Mouse (Mus musculus): ENCODE measurements at regions not wholly inside any gene's neighbourhood (a gene's known extent, or its start where the extent isn't known, plus 50 kb on each side); places are given as distances from the start of the nearest gene placed in this dataset.

DNA sequence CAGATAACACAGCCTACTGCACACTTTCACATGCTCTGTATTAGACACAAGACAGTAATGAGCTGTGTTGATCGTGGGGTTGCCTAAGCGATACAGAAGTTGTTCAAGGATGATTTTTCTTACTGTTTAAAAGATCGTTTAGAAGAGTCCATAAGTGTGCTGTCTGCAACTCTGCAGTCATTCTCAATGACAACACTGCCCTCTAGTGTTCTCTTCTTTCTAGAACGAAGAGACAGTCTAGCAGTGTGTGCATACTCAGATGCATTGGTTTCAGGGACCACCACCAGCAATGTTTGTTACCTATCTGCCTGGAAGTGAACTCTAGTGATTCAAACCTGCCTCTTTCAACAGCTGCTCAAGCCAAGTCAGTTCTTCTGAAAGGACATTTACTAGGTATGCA lies 130.7 kb upstream of the Kbtbd8 start:
- no peak overlapping the region for H3K27ac ChIP-seq (replicated peaks; ENCODE audit: low read depth, low read length)
- H3K4me3 ChIP-seq (ENCODE audit: insufficient read depth, low read depth, low read length): no peak overlapping the region
- no peaks in the 10 kb centered on the region for H3K4me1 ChIP-seq (ENCODE audit: control insufficient read depth, insufficient read depth, insufficient read length, low read length)

- Histone ChIP-seq H3K27ac (replicated peaks; ENCODE audit: low read depth, low read length) (no peak overlapping the region), H3K4me3 (ENCODE audit: insufficient read depth, low read depth, low read length) (no peak overlapping the region), H3K4me1 (ENCODE audit: control insufficient read depth, insufficient read depth, insufficient read length, low read length) (no peaks in the 10 kb centered on the region)
Observed at GRCm38 (mm10) chr6:94984411-94984895, 132.6 kb upstream of the Kbtbd8 start.

- Histone ChIP-seq H3K4me1 (ENCODE audit: control insufficient read depth, insufficient read depth, insufficient read length, low read length) (no peaks in the 10 kb centered on the region), H3K4me3 (ENCODE audit: insufficient read depth, low read depth, low read length) (no peak overlapping the region), H3K27ac (replicated peaks; ENCODE audit: low read depth, low read length) (no peak overlapping the region)
Observed at GRCm38 (mm10) chr6:94968683-94969082, 148.4 kb upstream of the Kbtbd8 start.

DNA sequence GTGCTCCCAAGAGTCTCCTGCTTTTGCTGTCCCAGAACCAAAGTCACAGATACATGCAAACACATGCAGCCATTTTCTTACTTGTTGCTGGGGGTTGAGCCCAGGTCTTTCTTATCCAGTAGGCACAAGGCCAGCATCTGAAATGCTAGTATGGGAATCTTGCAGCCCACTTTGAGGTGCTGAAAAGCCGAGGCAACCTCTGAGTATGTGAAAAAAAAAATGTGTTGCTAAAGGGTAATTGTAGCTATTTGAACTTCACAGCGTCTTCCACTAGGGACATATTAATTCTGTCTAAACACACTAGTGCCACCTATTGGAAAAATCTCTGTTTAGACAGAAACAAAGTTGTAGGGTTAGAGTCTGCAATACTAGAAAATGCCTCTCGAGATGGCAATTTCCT lies 150.1 kb upstream of the Kbtbd8 start:
- Histone ChIP-seq H3K4me1 (ENCODE audit: control insufficient read depth, insufficient read depth, insufficient read length, low read length) (no peaks in the 10 kb centered on the region), H3K27ac (replicated peaks; ENCODE audit: low read depth, low read length) (no peak overlapping the region), H3K4me3 (ENCODE audit: insufficient read depth, low read depth, low read length) (no peak overlapping the region)

GRCm38 (mm10) chr6:94963204-94963603 lies 153.8 kb upstream of the Kbtbd8 start:
- H3K4me3 ChIP-seq (ENCODE audit: insufficient read depth, low read depth, low read length): no peak overlapping the region
- no peak overlapping the region for H3K27ac ChIP-seq (replicated peaks; ENCODE audit: low read depth, low read length)

DNA sequence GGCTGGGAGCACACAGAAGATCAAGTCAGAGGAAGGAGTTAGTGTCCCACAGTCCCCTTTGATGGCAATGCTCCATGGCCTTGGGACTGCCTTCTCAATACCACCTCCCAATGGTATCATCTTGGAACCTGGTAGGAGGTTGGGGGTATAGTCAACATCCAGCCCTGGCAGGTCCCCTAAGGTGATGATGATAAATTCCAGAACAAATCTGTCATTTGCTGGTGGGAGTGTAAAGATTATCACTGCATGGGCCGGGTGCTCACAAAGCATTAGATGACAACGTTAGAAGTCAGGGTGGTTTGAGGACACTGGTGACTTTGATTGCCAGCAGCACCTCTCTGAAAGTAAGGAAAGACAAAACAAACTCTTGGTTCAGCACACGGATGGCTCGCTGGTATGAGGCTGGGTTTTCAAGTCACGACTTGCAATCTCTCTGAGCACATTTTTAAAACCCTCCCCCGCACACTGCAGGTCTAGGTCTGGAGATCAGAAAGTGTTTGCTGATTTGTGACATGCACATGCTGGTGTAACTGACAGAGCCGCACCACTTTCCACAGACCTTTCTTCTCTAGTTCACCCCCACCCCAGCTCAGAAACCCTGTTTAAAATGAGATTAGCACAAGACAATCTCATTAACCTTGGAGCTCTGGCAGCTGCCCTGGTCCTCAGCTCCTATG lies 154.5 kb upstream of the Kbtbd8 start:
- H3K27ac ChIP-seq (replicated peaks; ENCODE audit: low read depth, low read length): no peak overlapping the region
- H3K4me3 ChIP-seq (ENCODE audit: insufficient read depth, low read depth, low read length): no peak overlapping the region
- H3K4me1 ChIP-seq (ENCODE audit: control insufficient read depth, insufficient read depth, insufficient read length, low read length): no peaks in the 10 kb centered on the region

More at GRCm38 (mm10) chr6:94963204-94963603, 153.8 kb upstream of the Kbtbd8 start:
- no peaks in the 10 kb centered on the region for H3K4me1 ChIP-seq (ENCODE audit: control insufficient read depth, insufficient read depth, insufficient read length, low read length)

DNA sequence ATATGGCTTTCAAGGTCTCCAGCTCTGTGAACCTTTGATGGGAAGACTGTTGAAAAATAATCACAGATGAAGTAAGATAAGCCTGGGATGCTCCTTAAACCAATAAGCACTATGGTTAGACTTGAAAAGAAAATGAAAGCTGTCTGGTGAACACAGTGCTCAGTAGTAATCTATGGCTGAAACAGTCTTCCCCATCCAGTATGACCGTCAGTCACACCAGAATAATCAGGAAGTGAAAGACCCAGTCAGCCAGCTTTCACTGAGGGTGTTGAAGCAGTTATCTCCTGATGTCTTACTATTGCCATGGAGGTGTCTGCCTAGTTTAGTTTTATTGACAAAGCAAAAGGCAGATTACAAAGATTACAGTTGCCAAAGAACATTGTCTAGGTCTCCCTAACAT lies 155.2 kb upstream of the Kbtbd8 start:
- H3K27ac ChIP-seq (replicated peaks; ENCODE audit: low read depth, low read length): no peak overlapping the region
- H3K4me1 ChIP-seq (ENCODE audit: control insufficient read depth, insufficient read depth, insufficient read length, low read length): no peaks in the 10 kb centered on the region
- H3K4me3 ChIP-seq (ENCODE audit: insufficient read depth, low read depth, low read length): no peak overlapping the region

DNA sequence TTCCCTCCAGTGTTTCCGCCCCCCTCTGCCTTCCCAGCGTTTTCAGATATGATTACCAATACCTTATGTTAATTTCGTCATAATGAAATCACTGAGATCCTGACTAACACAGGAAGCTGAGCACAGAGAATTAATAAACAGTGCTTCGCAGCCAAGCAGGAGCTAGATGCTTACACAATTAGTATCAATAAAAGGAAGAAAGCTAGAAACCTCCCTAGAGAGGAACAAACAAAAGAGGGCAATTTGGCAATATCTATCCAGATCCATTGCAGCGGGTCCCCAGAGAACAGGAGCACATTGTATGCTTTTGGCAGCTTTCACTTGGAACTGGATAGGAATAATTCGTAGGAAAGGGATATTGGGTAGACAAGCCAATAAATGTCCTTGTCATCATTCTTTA lies 159.1 kb upstream of the Kbtbd8 start:
- Histone ChIP-seq H3K27ac (replicated peaks; ENCODE audit: low read depth, low read length) (no peak overlapping the region), H3K4me3 (ENCODE audit: insufficient read depth, low read depth, low read length) (no peak overlapping the region), H3K4me1 (ENCODE audit: control insufficient read depth, insufficient read depth, insufficient read length, low read length) (no peaks in the 10 kb centered on the region)

DNA sequence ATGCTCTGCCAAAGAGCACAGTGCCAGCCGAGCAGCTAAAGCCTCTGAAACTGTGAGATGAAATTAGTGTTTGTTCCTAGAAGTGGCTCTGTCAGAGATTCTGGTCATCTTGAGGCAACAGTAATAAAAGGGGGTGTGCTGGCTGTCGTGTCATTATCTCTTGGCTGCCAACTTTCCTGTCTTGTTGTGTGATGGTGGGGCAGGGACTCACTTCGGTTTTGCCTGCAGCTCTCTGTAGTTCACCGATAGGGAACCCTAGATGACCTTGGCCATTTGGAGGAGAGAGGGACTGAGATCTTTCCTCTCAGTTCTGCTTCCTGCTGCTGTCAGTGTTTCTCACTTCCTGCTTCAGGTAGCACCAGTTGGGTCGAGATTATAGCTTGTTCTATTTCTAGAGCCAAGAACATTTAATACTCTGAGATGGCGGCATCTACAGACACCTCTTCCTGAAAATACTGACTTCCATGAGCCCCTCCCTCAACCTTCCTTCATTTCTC lies 159.8 kb upstream of the Kbtbd8 start:
- Histone ChIP-seq H3K27ac (replicated peaks; ENCODE audit: low read depth, low read length) (no peak overlapping the region), H3K4me3 (ENCODE audit: insufficient read depth, low read depth, low read length) (no peak overlapping the region), H3K4me1 (ENCODE audit: control insufficient read depth, insufficient read depth, insufficient read length, low read length) (no peaks in the 10 kb centered on the region)

GRCm38 (mm10) chr6:94954580-94954979 lies 162.5 kb upstream of the Kbtbd8 start:
- Histone ChIP-seq H3K4me3 (ENCODE audit: insufficient read depth, low read depth, low read length) (no peak overlapping the region), H3K4me1 (ENCODE audit: control insufficient read depth, insufficient read depth, insufficient read length, low read length) (peaks cover 4% of the 10 kb centered on the region; the same call in 1 of the 2 replicates), H3K27ac (replicated peaks; ENCODE audit: low read depth, low read length) (no peak overlapping the region)

- Histone ChIP-seq H3K27ac (replicated peaks; ENCODE audit: low read depth, low read length) (no peak overlapping the region), H3K4me3 (ENCODE audit: insufficient read depth, low read depth, low read length) (no peak overlapping the region), H3K4me1 (ENCODE audit: control insufficient read depth, insufficient read depth, insufficient read length, low read length) (peaks cover 4% of the 10 kb centered on the region; the same call in 1 of the 2 replicates)
Observed at GRCm38 (mm10) chr6:94953658-94954057, 163.4 kb upstream of the Kbtbd8 start.

GRCm38 (mm10) chr6:94951971-94952768 lies 164.9 kb upstream of the Kbtbd8 start:
- Histone ChIP-seq H3K27ac (replicated peaks; ENCODE audit: low read depth, low read length) (no peak overlapping the region), H3K4me3 (ENCODE audit: insufficient read depth, low read depth, low read length) (no peak overlapping the region), H3K4me1 (ENCODE audit: control insufficient read depth, insufficient read depth, insufficient read length, low read length) (peaks cover 7% of the 10 kb centered on the region)

DNA sequence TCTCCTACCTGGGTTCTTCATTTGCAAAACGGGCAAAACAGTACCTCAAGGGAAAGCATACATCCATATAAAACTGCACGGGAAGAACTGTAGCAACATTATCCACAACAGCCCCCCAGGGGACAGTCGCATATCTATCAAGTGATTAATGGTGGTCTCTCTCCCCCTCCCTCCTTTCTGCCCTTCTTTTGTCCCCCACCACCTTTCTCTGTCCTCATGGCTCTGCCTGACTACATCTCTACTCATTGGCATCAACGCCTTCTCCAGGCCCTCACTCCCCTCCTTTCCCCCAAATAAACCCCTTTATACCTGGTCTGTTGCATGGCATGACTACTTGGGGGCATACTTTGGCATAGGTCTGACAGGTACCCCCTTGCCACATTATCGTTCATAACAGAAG lies 166.1 kb upstream of the Kbtbd8 start:
- no peak overlapping the region for H3K27ac ChIP-seq (replicated peaks; ENCODE audit: low read depth, low read length)
- H3K4me3 ChIP-seq (ENCODE audit: insufficient read depth, low read depth, low read length): no peak overlapping the region
- peaks cover 7% of the 10 kb centered on the region for H3K4me1 ChIP-seq (ENCODE audit: control insufficient read depth, insufficient read depth, insufficient read length, low read length)

DNA sequence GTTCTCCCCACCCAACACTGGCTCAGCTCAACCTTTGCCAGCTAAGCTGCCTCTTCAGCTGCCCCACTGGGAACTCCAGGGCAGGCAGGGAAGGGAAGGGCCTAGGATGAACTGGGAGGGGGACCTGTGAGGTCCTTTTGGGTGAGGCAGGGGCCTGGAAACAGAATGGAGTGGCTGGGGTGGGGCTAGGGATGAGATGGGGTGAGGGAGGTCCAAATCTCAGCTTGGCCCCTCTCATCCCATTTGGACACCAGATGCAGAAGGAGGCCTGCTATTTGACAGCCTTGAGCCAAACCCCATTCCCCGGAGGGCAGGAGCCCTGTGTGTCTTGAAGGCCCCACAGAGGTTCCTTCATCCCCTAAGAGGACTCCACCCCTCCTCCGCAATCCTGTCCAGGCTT lies 166.7 kb upstream of the Kbtbd8 start:
- peaks cover 7% of the 10 kb centered on the region for H3K4me1 ChIP-seq (ENCODE audit: control insufficient read depth, insufficient read depth, insufficient read length, low read length)
- H3K27ac ChIP-seq (replicated peaks; ENCODE audit: low read depth, low read length): no peak overlapping the region
- no peak overlapping the region for H3K4me3 ChIP-seq (ENCODE audit: insufficient read depth, low read depth, low read length)

DNA sequence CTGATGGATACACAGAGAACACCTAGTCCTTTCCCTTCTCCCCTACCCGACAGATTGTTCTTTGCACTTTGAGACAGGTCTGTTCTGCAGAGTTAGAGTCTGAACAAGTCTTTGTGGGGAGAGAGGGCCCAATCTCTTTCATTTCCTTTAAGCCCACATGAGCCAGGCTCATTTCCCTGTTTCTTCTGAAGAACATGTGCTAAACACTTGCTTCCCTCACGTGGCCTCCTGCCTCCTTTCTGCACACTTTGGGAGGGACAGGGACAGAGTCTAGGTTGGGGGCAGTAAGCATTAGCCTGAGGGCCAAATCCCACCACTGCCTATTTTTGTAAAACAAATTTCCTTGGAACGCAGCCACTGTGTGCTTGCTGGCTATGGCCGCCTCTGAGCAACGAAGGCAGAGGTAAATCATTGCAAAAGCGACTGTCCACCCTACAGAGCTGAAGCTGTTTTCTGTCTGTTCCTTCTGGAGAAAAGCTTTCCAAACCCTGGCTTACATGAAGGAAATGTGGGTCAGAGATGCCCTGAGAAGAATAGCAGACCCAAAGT lies 170.6 kb upstream of the Kbtbd8 start:
- Histone ChIP-seq H3K27ac (replicated peaks; ENCODE audit: low read depth, low read length) (0 out of 2 replicates have a peak overlapping the region, but pooled peaks have one; percentile 46), H3K4me3 (ENCODE audit: insufficient read depth, low read depth, low read length) (no peak overlapping the region), H3K4me1 (ENCODE audit: control insufficient read depth, insufficient read depth, insufficient read length, low read length) (peaks cover 7% of the 10 kb centered on the region)
